Mouse (Mus musculus) lung, postnatal 0 days (tissue): ENCODE results near the gene Glb1l3. TPM values are rescaled to one million over a fixed set of nuclear protein-coding genes. Genes with fewer than 3 reads are reported as not detected.
"Not testable (repeated sequence)": the region's sequence is repeated elsewhere in the genome, so short reads cannot be mapped to it uniquely, and the experiment has no call there.

ENCODE experiments used
- ATAC-seq: fragments of 200-750 bp; cut with Nextera tagmentation; 2 replicates; pipeline ENCODE4 v1.8.0; 2017; ENCODE audit warnings: moderate library complexity
- DNase-seq: peaks from one replicate; pipeline ENCODE4 v3.0.0-alpha.2; 2016; ENCODE audit warnings: low spot score
- H3K27ac ChIP-seq: fragments of 300-500 bp; sonication (generic); 2 replicates; pipeline ENCODE4 v1.5.1; 2014; ENCODE audit warnings: antibody characterized with exemption, mild to moderate bottlenecking, low read length, mixed read lengths
- H3K27me3 ChIP-seq: fragments of 300-500 bp; sonication (generic); replicated peaks from 2 replicates; pipeline ENCODE4 v1.6.1; 2014; ENCODE audit warnings: low read length, mixed read lengths; ENCODE audit not compliant: insufficient read depth
- H3K36me3 ChIP-seq: fragments of 300-500 bp; sonication (generic); 2 replicates; pipeline ENCODE4 v1.6.1; 2014; ENCODE audit warnings: low read length, mixed read lengths; ENCODE audit not compliant: insufficient read depth
- H3K4me1 ChIP-seq: fragments of 300-500 bp; sonication (generic); 2 replicates; pipeline ENCODE4 v1.6.1; 2014; ENCODE audit warnings: antibody characterized with exemption, low read depth, low read length, mixed read lengths; ENCODE audit not compliant: insufficient read depth
- H3K4me2 ChIP-seq: fragments of 300-500 bp; sonication (generic); replicated peaks from 2 replicates; pipeline ENCODE4 v1.6.1; 2014; ENCODE audit warnings: low read depth, mild to moderate bottlenecking, low read length, moderate library complexity, mixed read lengths
- H3K4me3 ChIP-seq: fragments of 300-500 bp; sonication (generic); 2 replicates; pipeline ENCODE4 v1.5.1; 2014; ENCODE audit warnings: low read depth, low read length
- H3K9ac ChIP-seq: fragments of 300-500 bp; sonication (generic); replicated peaks from 2 replicates; pipeline ENCODE4 v1.6.1; 2014; ENCODE audit warnings: low read depth, mild to moderate bottlenecking
- H3K9me3 ChIP-seq: fragments of 300-500 bp; sonication (generic); 2 replicates; pipeline ENCODE4 v1.6.1; 2016; ENCODE audit warnings: low read length, mixed read lengths
- CTCF ChIP-seq: IDR thresholded peaks from 2 replicates; pipeline ENCODE4 v1.5.1; 2016; ENCODE audit warnings: antibody characterized with exemption, mild to moderate bottlenecking
- EP300 ChIP-seq: IDR thresholded peaks from 2 replicates; pipeline ENCODE4 v1.6.1; 2016; ENCODE audit warnings: antibody characterized with exemption, mild to moderate bottlenecking, control low read depth
- WGBS: fragments of 180-500 bp; shearing (Covaris S2); extraction: QIAGEN DNeasy Blood & Tissue Kit; methylation state at CpG from one replicate; pipeline ENCODE4 v1.1.7; 2014; 5-methylcytosine and 5-hydroxymethylcytosine counted together
- polyA plus RNA-seq: library from polyadenylated mRNA; unstranded; fragments of >200 nt; fragmentation: Nextera tagmentation; extraction: Ambion mirVana; gene quantifications from 2 replicates; pipeline ENCODE4 v1.2.1, GENCODE M21; 2015

The Glb1l3 gene
- polyA plus RNA-seq: 0.42 and 0.90 TPM in 2 replicates

- WGBS: 37% methylated on average over 5 of the region's 5 CpGs
- DNase-seq (peak; percentile 51), ATAC-seq (peak; percentile 75)
- H3K9me3 ChIP-seq: no peaks in the 10 kb centered on the region
- no peak for TF ChIP-seq CTCF
- peak; percentile 83; the same call in 1 of the 2 replicates for TF ChIP-seq EP300
- H3K4me1 ChIP-seq: no peaks in the 10 kb centered on the region
- no peak within 1 kb of the TSS for H3K9ac ChIP-seq
- H3K4me3 ChIP-seq: no peak within 1 kb of the TSS
- H3K27ac ChIP-seq: no peak within 1 kb of the TSS
- H3K27me3 ChIP-seq: no peaks in the 10 kb centered on the region; the same call in 1 of the 2 replicates
- H3K36me3 ChIP-seq: no peaks in the 10 kb centered on the region
- no peak within 1 kb of the TSS for H3K4me2 ChIP-seq
Measured at GRCm38 (mm10) chr9:26860751-26861150, at the start of gene Glb1l3. TSS of gene Glb1l3 (minus strand) at chr9:26860890.

- H3K27ac ChIP-seq, H3K9me3 ChIP-seq, H3K36me3 ChIP-seq, H3K4me1 ChIP-seq, ATAC-seq, H3K9ac ChIP-seq, DNase-seq, H3K4me3 ChIP-seq, H3K27me3 ChIP-seq, H3K4me2 ChIP-seq: not testable (repeated sequence)
- 78% methylated on average over 7 of the region's 7 CpGs for WGBS
Measured at GRCm38 (mm10) chr9:26869856-26870255, 9.2 kb upstream of the Glb1l3 start.

GRCm38 (mm10) chr9:26831089-26831488, 29.6 kb downstream of the Glb1l3 start:
- no peak; the same call in 1 of the 2 replicates for ATAC-seq
- no peaks in the 10 kb centered on the region for H3K9me3 ChIP-seq
- DNase-seq: no peak
- no peak overlapping the region for H3K9ac ChIP-seq
- no peak overlapping the region for H3K27ac ChIP-seq
- TF ChIP-seq CTCF (no peak), EP300 (no peak)
- no peak overlapping the region for H3K4me3 ChIP-seq
- H3K36me3 ChIP-seq: no peaks in the 10 kb centered on the region
- H3K4me1 ChIP-seq: no peaks in the 10 kb centered on the region
- no peak overlapping the region for H3K4me2 ChIP-seq
- WGBS: 38% methylated on average over 3 of the region's 3 CpGs
- H3K27me3 ChIP-seq: no peaks in the 10 kb centered on the region

GRCm38 (mm10) chr9:26819942-26820341, 40.7 kb downstream of the Glb1l3 start:
- H3K36me3 ChIP-seq: no peaks in the 10 kb centered on the region
- TF ChIP-seq EP300: no peak
- no peak for TF ChIP-seq CTCF
- H3K9ac ChIP-seq: no peak overlapping the region
- no peaks in the 10 kb centered on the region for H3K9me3 ChIP-seq
- no peak overlapping the region for H3K4me2 ChIP-seq
- no peak overlapping the region for H3K27ac ChIP-seq
- H3K4me3 ChIP-seq: no peak overlapping the region
- no peaks in the 10 kb centered on the region for H3K27me3 ChIP-seq
- WGBS: 43% methylated on average over 1 of the region's 1 CpGs
- ATAC-seq: peak; percentile 62
- no peaks in the 10 kb centered on the region for H3K4me1 ChIP-seq
- peak; percentile 62 for DNase-seq

GRCm38 (mm10) chr9:26808735-26809134, 52.0 kb downstream of the Glb1l3 start:
- Histone ChIP-seq H3K4me1 (no peaks in the 10 kb centered on the region), H3K9ac (no peak overlapping the region), H3K27me3 (no peaks in the 10 kb centered on the region), H3K4me3 (no peak overlapping the region), H3K36me3 (no peaks in the 10 kb centered on the region), H3K9me3 (no peaks in the 10 kb centered on the region), H3K27ac (no peak overlapping the region), H3K4me2 (no peak overlapping the region)
- no peak for DNase-seq
- 60% methylated on average over 2 of the region's 2 CpGs for WGBS
- ATAC-seq: no peak
- no peak for TF ChIP-seq CTCF

- no peaks in the 10 kb centered on the region for H3K36me3 ChIP-seq
- H3K4me2 ChIP-seq: peak within 1 kb of the TSS; percentile 68
- no peak within 1 kb of the TSS for H3K9ac ChIP-seq
- peak; percentile 97 for DNase-seq
- H3K4me3 ChIP-seq: peak within 1 kb of the TSS; percentile 36
- 2% methylated on average over 30 of the region's 33 CpGs for WGBS
- no peak for TF ChIP-seq EP300
- peak; percentile 56 for TF ChIP-seq CTCF
- no peak within 1 kb of the TSS for H3K27ac ChIP-seq
- no peaks in the 10 kb centered on the region for H3K27me3 ChIP-seq
- H3K4me1 ChIP-seq: no peaks in the 10 kb centered on the region
- ATAC-seq: peak; percentile 100
- H3K9me3 ChIP-seq: no peaks in the 10 kb centered on the region
Measured at GRCm38 (mm10) chr9:26805935-26806666, 54.6 kb downstream of the Glb1l3 start, which contains the start of gene Glb1l2. TSS of gene Glb1l2 (minus strand) at chr9:26806468.

GRCm38 (mm10) chr9:26804321-26804720, 56.4 kb downstream of the Glb1l3 start:
- Histone ChIP-seq H3K4me2 (no peak overlapping the region), H3K4me3 (no peak overlapping the region), H3K27ac (no peak overlapping the region), H3K4me1 (no peaks in the 10 kb centered on the region), H3K36me3 (no peaks in the 10 kb centered on the region), H3K9me3 (no peaks in the 10 kb centered on the region), H3K9ac (no peak overlapping the region), H3K27me3 (no peaks in the 10 kb centered on the region)
- no peak for TF ChIP-seq CTCF
- no peak for TF ChIP-seq EP300
- ATAC-seq (no peak), DNase-seq (no peak)
